Mouse (Mus musculus) stomach, embryonic 15.5 days (tissue): Measurements from ENCODE around the gene Cenpb. TPM values are rescaled to one million over a fixed set of nuclear protein-coding genes. Genes with fewer than 3 reads are reported as not detected.
A peak's percentile ranks its signal among the peaks of the same experiment; 100 is the strongest.

ENCODE experiments used
- ATAC-seq: fragments of 200-750 bp; cut with Nextera tagmentation; 2 replicates; pipeline ENCODE4 v1.8.0; 2017; ENCODE audit warnings: low read depth, moderate number of reproducible peaks, moderate TSS enrichment; ENCODE audit not compliant: insufficient read depth, low FRiP score
- H3K27ac ChIP-seq: fragments of 300-500 bp; sonication (generic); 2 replicates; pipeline ENCODE4 v1.5.1; 2015; ENCODE audit warnings: mild to moderate bottlenecking, inconsistent platforms
- H3K27me3 ChIP-seq: fragments of 300-500 bp; sonication (generic); replicated peaks from 2 replicates; pipeline ENCODE4 v1.6.1; 2015; ENCODE audit warnings: inconsistent platforms
- H3K36me3 ChIP-seq: fragments of 300-500 bp; sonication (generic); 2 replicates; pipeline ENCODE4 v1.6.1; 2015; ENCODE audit warnings: inconsistent platforms
- H3K4me1 ChIP-seq: fragments of 300-500 bp; sonication (generic); 2 replicates; pipeline ENCODE4 v1.6.1; 2015; ENCODE audit warnings: inconsistent platforms
- H3K4me2 ChIP-seq: fragments of 300-500 bp; sonication (generic); 2 replicates; pipeline ENCODE4 v1.6.1; 2015; ENCODE audit warnings: mild to moderate bottlenecking, inconsistent platforms
- H3K4me3 ChIP-seq: fragments of 300-500 bp; sonication (generic); replicated peaks from 2 replicates; pipeline ENCODE4 v1.5.1; 2015; ENCODE audit warnings: inconsistent platforms
- H3K9ac ChIP-seq: fragments of 300-500 bp; sonication (generic); 2 replicates; pipeline ENCODE4 v1.6.1; 2015; ENCODE audit warnings: inconsistent platforms
- H3K9me3 ChIP-seq: fragments of 300-500 bp; sonication (generic); 2 replicates; pipeline ENCODE4 v1.6.1; 2016; ENCODE audit warnings: inconsistent platforms
- WGBS: fragments of 180-500 bp; shearing (Covaris S2); methylation state at CpG from one replicate; pipeline ENCODE4 v1.1.7; 2015; 5-methylcytosine and 5-hydroxymethylcytosine counted together
- polyA plus RNA-seq: library from polyadenylated mRNA; unstranded; fragments of >200 nt; fragmentation: Nextera tagmentation; extraction: Ambion mirVana; gene quantifications from 2 replicates; pipeline ENCODE4 v1.2.1, GENCODE M21; 2015

Cenpb gene
- polyA plus RNA-seq, 1 experiment from 2014 or later = 15.4 TPM

DNA sequence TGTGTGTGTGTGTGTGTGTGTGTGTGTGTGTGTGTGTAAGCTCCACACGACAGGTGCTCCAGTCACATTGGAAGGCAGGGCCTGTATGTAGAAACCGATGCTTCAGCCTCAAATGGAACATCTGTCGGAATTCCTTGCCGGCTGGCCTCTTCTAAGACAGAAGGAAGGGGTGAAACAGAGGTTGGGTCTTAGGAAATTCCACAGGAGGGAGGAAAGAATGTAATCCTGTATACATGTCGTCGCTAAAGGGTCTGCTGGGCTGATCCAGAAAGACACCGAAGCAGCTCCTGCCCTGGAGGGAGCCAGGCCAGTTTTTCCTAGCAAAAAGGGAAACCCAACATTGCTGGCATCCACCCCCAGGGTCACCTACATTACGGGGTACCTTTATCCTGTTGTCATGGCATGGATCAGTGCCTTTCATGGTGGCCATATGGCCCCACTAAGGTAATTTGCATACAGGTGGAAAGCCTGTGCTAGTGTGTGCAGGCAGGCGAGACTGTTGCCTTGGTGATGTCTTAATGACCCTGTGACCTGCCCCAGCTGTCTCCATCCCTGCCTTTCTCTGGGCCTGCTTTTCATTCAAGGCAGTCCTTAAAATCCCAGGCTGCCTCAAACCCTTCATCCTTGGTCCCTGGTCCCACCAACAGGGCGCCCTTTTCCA is 10.6 kb upstream of the Cenpb start:
- ATAC-seq = no peak
- Histone ChIP-seq H3K27ac (0 out of 2 replicates have a peak overlapping the region, but pooled peaks have one; percentile 21), H3K9me3 (no peaks in the 10 kb centered on the region), H3K4me1 (peaks cover 36% of the 10 kb centered on the region), H3K4me3 (no peak overlapping the region), H3K9ac (no peak overlapping the region), H3K4me2 (0 out of 2 replicates have a peak overlapping the region, but pooled peaks have one; percentile 5), H3K36me3 (peaks cover 30% of the 10 kb centered on the region), H3K27me3 (no peaks in the 10 kb centered on the region)
- WGBS = 36% methylated on average over 10 of the region's 10 CpGs

DNA sequence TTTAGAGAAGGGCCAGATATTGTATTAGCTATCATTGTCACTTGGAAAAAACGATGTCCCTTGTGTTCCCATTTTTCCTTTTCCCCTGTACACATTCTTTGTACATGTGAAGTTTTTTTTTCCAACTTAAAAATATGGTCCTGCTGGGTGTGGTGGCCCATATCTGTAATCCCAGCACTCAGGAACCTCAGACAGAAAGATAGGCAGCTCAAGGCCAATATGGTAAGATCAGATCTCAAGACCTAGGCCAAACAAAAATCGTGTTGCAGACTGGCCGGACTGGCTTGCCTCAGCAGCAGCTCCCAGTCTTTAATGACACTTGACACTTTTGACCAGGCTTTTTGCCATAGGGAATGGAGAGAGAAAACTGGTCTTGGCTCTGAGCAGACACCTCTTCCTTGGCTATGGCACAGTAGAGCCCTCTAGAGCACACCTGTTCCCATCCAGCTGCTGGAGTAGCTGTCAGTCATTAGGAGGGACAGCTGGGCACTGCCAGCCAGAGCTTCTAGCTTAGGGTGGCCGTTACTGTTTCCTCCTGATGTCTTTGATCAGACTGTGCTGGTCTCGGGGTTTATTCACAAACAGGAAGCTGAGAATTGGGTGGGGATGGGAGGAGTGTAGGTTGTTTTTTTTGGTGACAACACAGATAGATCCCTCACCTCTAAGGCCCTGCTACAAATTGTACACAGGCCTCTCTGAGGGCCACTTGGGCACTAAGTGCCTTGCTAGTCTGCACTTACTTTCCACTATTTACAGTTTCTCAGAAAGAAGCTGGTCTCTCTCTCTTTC is 9.8 kb upstream of the Cenpb start:
- Histone ChIP-seq H3K4me2 (0 out of 2 replicates have a peak overlapping the region, but pooled peaks have one; percentile 0), H3K9ac (no peak overlapping the region), H3K36me3 (peaks cover 29% of the 10 kb centered on the region), H3K27me3 (no peaks in the 10 kb centered on the region), H3K4me1 (peaks cover 36% of the 10 kb centered on the region), H3K4me3 (0 out of 2 replicates have a peak overlapping the region, but pooled peaks have one; percentile 2), H3K27ac (peak overlapping the region; percentile 64; the same call in 1 of the 2 replicates), H3K9me3 (no peaks in the 10 kb centered on the region)
- no peak for ATAC-seq
- 42% methylated on average over 5 of the region's 5 CpGs for WGBS

DNA sequence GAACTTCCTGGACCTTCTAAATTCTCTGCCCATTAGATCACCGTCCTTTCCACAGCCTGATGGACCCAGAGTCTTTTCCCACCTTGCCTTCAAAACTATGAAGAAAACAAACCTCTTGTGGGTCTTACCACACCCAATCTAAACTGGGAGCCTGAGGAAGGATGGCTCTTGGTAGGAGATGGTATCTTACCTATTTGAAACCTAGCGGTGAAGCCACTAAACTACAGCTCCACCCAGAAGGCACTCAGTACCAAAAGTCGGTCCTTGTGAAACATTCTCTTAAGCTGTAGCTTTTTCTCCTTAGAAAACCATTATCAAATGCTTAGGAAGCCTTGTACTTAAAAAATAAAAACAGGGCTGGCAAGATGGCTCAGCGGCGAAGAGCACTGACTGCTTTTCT is 8.4 kb upstream of the Cenpb start:
- WGBS = 92% methylated on average over 5 of the region's 5 CpGs
- no peak overlapping the region for H3K9ac ChIP-seq
- no peak for ATAC-seq
- H3K9me3 ChIP-seq = no peaks in the 10 kb centered on the region
- H3K4me2 ChIP-seq = peak overlapping the region; percentile 87; the same call in 1 of the 2 replicates
- H3K4me1 ChIP-seq = peaks cover 36% of the 10 kb centered on the region
- H3K27me3 ChIP-seq = no peaks in the 10 kb centered on the region
- no peak overlapping the region for H3K27ac ChIP-seq
- peaks cover 17% of the 10 kb centered on the region for H3K36me3 ChIP-seq
- no peak overlapping the region for H3K4me3 ChIP-seq

DNA sequence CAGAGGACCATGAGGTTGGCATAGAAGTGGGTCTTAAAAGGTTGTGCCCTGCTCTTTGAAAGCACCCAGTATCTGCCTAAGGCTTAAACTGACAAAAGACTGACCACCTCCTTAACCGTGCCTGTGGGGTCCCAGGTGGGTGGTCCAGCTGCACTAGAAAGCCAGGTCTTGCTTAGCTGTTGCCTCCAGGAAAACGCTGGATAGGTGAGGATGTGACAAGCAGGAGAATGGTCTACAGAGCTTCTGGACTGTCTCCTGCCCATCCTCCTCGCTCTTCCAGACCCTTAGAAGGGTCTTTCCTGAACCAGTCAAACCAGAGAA is 7.7 kb upstream of the Cenpb start:
- Histone ChIP-seq H3K4me2 (peak overlapping the region; percentile 87), H3K27me3 (no peaks in the 10 kb centered on the region), H3K4me1 (peaks cover 36% of the 10 kb centered on the region), H3K9ac (peak overlapping the region; percentile 62), H3K4me3 (peak overlapping the region; percentile 75), H3K9me3 (no peaks in the 10 kb centered on the region), H3K36me3 (peaks cover 9% of the 10 kb centered on the region; the same call in 1 of the 2 replicates), H3K27ac (peak overlapping the region; percentile 83; the same call in 1 of the 2 replicates)
- ATAC-seq = no peak
- 16% methylated on average over 3 of the region's 3 CpGs for WGBS

DNA sequence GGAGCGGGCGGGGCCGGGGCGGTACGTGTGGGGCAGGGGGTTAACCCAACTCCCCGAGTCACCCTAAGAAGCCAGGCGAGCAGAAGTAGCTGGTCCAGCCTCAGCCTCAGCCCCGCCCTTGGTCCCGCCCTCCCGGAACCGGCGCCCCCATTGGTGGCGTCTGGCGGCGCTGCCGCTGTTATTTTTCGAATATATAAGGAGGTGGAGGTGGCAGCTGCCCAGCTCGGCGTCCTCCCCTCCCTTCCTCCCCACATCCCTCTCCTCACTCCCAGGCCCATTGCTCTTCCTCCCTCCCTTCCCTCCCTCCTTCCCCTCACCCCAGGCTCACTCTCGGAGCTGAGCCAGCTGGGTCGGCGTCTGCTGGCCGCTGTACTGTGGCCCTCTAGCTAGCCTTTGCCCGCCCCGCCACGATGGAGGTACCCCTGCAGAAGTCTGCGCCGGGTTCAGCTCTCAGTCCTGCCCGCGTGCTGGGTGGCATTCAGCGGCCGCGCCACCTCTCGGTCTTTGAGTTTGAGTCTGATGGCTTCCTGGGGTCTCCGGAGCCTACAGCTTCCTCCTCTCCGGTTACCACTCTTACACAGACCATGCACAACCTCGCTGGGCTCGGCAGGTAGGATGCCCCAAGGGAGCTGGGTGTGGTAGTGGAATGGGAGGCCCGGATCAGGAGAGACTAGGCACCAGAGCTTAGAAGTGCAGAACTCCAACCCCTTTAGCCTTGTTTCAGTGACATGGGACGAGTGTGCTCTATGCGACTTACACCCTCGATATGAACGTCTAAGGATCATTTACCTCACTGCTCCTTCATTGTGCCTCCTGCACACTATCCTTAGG is 7.1 kb upstream of the Cenpb start, which contains the start of the genes Cdc25b and Spef1:
TSS of gene Cdc25b (plus strand) at position 179 of the 831 bp plus-strand sequence.
TSS of gene Spef1 (minus strand) at position 512 of the 831 bp plus-strand sequence.
- peak within 1 kb of the TSS; percentile 75 for H3K4me3 ChIP-seq
- H3K27ac ChIP-seq = peak within 1 kb of the TSS; percentile 83
- H3K4me1 ChIP-seq = peaks cover 36% of the 10 kb centered on the region
- H3K9me3 ChIP-seq = no peaks in the 10 kb centered on the region
- under 1% methylated on average over 43 of the region's 43 CpGs for WGBS
- H3K36me3 ChIP-seq = peaks cover 7% of the 10 kb centered on the region; the same call in 1 of the 2 replicates
- peak; percentile 94 for ATAC-seq
- H3K9ac ChIP-seq = peak within 1 kb of the TSS; percentile 62
- H3K4me2 ChIP-seq = peak within 1 kb of the TSS; percentile 87
- H3K27me3 ChIP-seq = no peaks in the 10 kb centered on the region

DNA sequence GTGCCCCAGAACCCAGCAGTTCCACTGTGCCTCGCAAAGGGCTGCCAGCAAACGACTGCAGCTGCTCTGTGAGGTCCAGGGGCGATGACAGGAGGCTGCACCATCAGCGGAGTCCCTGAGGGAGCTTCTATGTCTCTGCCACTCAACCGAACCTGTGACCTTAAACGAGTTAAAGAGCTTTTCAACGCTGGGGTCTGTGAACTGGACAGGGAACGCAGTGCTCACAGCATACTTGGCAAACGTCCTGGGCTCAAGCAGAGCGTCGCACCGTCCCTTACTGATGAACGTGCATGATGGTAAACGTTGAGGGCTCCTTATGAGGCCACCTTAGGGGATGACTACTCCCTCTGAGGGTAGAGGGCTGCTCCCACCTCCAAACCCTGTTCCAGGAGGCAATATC is 6.5 kb upstream of the Cenpb start:
- Histone ChIP-seq H3K9me3 (no peaks in the 10 kb centered on the region), H3K4me3 (peak overlapping the region; percentile 75), H3K36me3 (peaks cover 2% of the 10 kb centered on the region; the same call in 1 of the 2 replicates), H3K27me3 (no peaks in the 10 kb centered on the region), H3K9ac (0 out of 2 replicates have a peak overlapping the region, but pooled peaks have one; percentile 10), H3K4me1 (peaks cover 36% of the 10 kb centered on the region), H3K4me2 (peak overlapping the region; percentile 87), H3K27ac (peak overlapping the region; percentile 82)
- under 1% methylated on average over 14 of the region's 14 CpGs for WGBS
- no peak; the same call in 1 of the 2 replicates for ATAC-seq

DNA sequence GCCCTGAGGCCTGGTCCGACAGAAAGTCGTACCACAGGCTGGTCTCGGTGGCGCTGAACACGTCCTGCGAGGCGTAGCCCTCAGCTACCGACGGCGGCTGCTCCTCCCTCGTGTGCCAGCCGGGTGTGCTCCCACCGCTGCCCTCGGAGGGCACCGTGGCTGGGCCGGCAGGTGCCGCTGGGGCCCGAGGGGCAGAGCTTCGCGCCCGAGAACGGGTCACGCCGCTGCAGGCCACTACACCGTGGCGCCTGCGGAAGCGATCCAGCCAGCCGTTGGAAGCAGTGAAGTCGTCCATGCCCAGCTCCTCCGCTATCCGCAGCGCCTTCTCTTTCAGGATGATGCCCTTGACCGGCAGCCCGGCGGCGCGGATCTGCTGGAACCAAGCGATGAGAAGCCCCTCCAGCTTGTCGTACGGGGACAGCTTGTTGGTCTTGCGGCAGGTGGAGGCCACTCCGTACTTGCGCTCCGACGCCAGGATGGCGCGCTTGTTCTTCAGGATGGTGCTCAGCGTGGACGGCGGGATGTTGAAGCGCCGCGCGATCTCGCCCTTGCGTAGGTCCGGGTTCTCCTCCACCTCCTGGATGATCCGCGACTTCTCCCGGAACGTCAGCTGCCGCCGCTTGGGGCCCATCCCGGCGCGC is 501 bp downstream of the Cenpb start:
- no peaks in the 10 kb centered on the region for H3K9me3 ChIP-seq
- H3K4me3 ChIP-seq = peak overlapping the region; percentile 83
- H3K4me2 ChIP-seq = peak overlapping the region; percentile 76
- peaks cover 37% of the 10 kb centered on the region for H3K4me1 ChIP-seq
- H3K36me3 ChIP-seq = 0 out of 2 replicates have a peak, but pooled peaks cover 3% of the 10 kb centered on the region
- under 1% methylated on average over 67 of the region's 67 CpGs for WGBS
- peak; percentile 40 for ATAC-seq
- peak overlapping the region; percentile 92 for H3K9ac ChIP-seq
- H3K27me3 ChIP-seq = no peaks in the 10 kb centered on the region
- peak overlapping the region; percentile 95 for H3K27ac ChIP-seq

DNA sequence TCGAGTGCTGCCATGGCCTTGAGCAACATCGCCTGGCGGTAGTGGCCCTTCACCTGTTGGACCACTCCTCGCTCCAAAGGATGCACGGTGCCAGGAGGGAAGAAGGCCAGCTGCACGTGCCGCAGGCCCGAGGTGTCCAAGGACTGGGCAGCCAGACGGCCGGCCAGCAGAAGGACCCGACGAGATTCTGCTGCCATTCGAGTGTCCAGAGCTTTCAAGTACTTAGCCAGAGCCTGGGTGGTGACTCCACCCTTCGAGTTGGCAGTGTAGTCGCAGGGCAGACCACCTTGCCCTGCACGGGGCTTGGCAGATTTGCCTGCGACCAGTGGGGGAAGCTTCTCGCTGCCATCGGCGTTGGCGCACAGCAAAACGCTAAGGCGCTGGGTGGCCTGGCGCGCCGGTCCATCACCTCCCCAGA is 1.0 kb downstream of the Cenpb start:
- H3K4me1 ChIP-seq = peaks cover 40% of the 10 kb centered on the region
- H3K4me3 ChIP-seq = peak overlapping the region; percentile 83
- no peaks in the 10 kb centered on the region for H3K27me3 ChIP-seq
- no peaks in the 10 kb centered on the region for H3K9me3 ChIP-seq
- peak overlapping the region; percentile 95 for H3K27ac ChIP-seq
- WGBS = 27% methylated on average over 26 of the region's 26 CpGs
- ATAC-seq = no peak
- H3K4me2 ChIP-seq = peak overlapping the region; percentile 76
- H3K9ac ChIP-seq = peak overlapping the region; percentile 92
- 0 out of 2 replicates have a peak, but pooled peaks cover 3% of the 10 kb centered on the region for H3K36me3 ChIP-seq

DNA sequence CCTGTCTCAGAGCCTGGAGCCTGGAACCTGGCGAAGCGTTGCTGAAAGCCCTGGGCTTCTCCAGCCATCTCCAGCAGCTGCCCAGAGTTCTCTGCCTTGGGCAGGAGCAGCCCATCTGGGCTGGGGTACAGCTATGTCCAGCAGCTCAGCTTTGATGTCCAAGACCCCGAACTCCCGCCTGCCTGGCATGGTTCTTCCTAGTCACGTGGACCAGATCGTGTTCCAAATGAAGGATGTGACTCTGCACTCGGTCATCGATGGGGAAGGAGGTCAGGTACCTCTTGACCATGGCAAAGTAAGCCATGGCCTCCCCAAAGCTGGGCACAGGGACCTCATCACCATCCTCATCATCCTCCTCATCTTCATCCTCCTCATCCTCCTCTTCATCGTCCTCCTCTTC is 1.9 kb downstream of the Cenpb start:
- H3K9ac ChIP-seq = peak overlapping the region; percentile 92; the same call in 1 of the 2 replicates
- peaks cover 40% of the 10 kb centered on the region for H3K4me1 ChIP-seq
- peak overlapping the region; percentile 76 for H3K4me2 ChIP-seq
- 0 out of 2 replicates have a peak, but pooled peaks cover 3% of the 10 kb centered on the region for H3K36me3 ChIP-seq
- H3K4me3 ChIP-seq = peak overlapping the region; percentile 83
- no peak for ATAC-seq
- WGBS = 70% methylated on average over 9 of the region's 9 CpGs
- no peaks in the 10 kb centered on the region for H3K9me3 ChIP-seq
- no peaks in the 10 kb centered on the region for H3K27me3 ChIP-seq
- peak overlapping the region; percentile 81 for H3K27ac ChIP-seq

DNA sequence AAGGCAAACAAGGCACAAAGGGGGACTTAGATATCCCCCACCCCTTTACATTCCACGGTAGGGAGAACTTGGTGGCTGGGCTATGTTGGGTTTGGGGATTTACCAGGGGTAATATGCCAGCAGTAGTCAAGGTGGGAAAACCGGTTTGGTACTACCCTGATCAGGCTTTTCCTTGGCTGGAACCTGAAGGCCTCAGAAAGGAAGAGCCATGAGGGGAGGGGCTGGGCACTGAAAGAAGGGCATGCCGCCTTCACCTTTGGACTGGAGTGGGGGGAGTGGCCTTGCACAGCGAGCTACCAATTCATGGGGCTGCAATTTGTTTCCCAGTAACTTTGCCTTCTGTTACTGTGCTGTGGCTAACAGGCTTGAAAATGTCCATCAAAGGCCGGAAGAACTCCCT is 3.4 kb downstream of the Cenpb start:
- Histone ChIP-seq H3K4me2 (peak overlapping the region; percentile 76), H3K9ac (no peak overlapping the region), H3K27me3 (peaks cover 11% of the 10 kb centered on the region), H3K9me3 (no peaks in the 10 kb centered on the region), H3K36me3 (0 out of 2 replicates have a peak, but pooled peaks cover 3% of the 10 kb centered on the region), H3K4me1 (peaks cover 43% of the 10 kb centered on the region), H3K4me3 (peak overlapping the region; percentile 83), H3K27ac (peak overlapping the region; percentile 81)
- WGBS = 65% methylated on average over 5 of the region's 5 CpGs
- ATAC-seq = peak; percentile 74

DNA sequence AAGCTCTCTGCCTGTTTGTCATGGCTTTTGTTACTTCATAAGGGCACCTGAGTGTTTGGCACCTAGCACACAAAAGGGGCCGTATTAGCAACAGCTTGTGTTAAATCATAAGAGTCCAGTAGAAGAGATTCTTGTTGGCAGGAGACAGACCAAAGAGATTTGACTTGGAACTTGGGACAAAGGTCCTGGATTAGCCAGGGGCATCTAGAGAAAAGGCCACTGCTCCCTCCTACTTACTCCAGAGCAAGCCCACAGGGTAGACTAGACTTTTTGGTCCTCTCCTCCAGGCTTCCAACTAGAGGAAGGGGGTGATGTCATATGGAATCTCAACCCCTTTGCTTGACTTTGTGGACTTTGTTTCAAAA is 3.9 kb downstream of the Cenpb start:
- Histone ChIP-seq H3K27ac (peak overlapping the region; percentile 81), H3K9ac (no peak overlapping the region), H3K4me2 (peak overlapping the region; percentile 76), H3K4me3 (no peak overlapping the region; the same call in 1 of the 2 replicates), H3K36me3 (0 out of 2 replicates have a peak, but pooled peaks cover 3% of the 10 kb centered on the region), H3K4me1 (peaks cover 49% of the 10 kb centered on the region), H3K9me3 (no peaks in the 10 kb centered on the region), H3K27me3 (peaks cover 13% of the 10 kb centered on the region)
- no peak for ATAC-seq
- WGBS = 76% methylated on average over 1 of the region's 1 CpGs
